Mouse (Mus musculus): ENCODE measurements around the gene Gmpr2. TPM values are rescaled to one million over a fixed set of nuclear protein-coding genes. Genes with fewer than 3 reads are reported as not detected.

Gmpr2 gene
- total RNA-seq (2014; rRNA removed): 13.1 and 14.9 TPM in 2 replicates
- 9.9 and 11.6 TPM in 2 replicates for polyA plus RNA-seq (2012; rRNA removed)

DNA sequence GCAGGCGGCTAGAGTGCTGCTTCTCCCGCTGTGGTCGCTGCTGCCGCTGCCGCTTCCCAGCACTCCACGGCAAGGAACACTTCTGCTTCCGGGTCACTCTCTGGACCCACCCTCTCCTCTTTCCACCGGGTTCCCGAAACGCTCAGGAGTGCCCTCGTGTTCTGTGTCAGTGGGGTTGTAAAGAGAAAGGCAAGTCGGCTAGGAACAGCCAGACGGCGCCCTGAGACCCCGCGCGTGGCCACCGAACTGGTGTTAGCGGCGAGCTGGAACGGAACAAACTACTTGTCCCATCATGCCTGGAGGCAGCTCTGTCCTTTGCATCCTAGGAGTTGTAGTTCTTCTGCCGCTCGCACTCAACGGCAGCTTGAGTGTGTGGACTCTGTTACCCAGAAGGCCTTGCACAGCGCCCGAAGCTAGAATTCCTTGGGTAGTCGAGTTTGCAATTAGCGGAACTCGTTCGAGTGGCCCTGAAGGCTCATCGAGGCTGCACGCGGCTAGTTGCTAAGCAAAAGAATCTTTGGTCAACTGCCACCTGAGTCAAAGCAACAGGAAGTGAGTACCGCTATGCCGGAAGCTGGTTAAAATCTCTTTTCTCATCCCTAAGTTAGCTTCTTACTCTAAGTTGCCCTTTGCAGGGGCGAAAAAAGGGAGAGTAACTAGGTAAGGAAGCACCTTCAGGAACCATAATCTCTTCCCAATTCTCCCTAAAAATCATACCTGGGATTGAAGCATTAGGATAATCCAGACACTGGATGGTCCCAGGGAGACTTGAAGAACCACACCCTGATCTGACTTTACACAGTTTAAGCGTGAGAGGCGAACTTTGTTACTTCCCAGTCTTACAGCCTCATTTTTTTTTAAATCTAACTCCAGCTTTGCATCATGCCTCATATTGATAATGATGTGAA is at the start of gene Gmpr2, which contains the start of gene Nedd8:
Gene Gmpr2 (plus strand): TSS at position 109 of the 908 bp plus-strand sequence.
Gene Nedd8 (minus strand): TSS at position 292 of the 908 bp plus-strand sequence.
- TF ChIP-seq POLR2A (IDR thresholded peaks at IDR 0.05; ENCODE audit: extremely low read depth, insufficient read depth, low read length) (peak; percentile 51; the same call in 1 of the 2 replicates), CTCF (IDR thresholded peaks at IDR 0.05; ENCODE audit: low read depth, low read length) (no peak)
- Histone ChIP-seq H3K4me1 (ENCODE audit: control insufficient read depth, insufficient read depth, low read length) (peaks cover 5% of the 10 kb centered on the region), H3K27me3 (ENCODE audit: control insufficient read depth, insufficient read depth, low read length) (no peaks in the 10 kb centered on the region), H3K27ac (replicated peaks; ENCODE audit: insufficient read depth, low read depth, low read length) (peak within 1 kb of the TSS; percentile 94), H3K36me3 (ENCODE audit: control insufficient read depth, insufficient read depth, low read length) (peaks cover 15% of the 10 kb centered on the region; the same call in 1 of the 2 replicates), H3K79me2 (ENCODE audit: control insufficient read depth, insufficient read depth, low read length) (peaks cover 14% of the 10 kb centered on the region; the same call in 1 of the 2 replicates), H3K4me3 (ENCODE audit: insufficient read depth, low read depth, low read length) (peak within 1 kb of the TSS; percentile 78), H3K9ac (ENCODE audit: low read depth, low read length) (peak within 1 kb of the TSS; percentile 89)
- peak; percentile 99 for DNase-seq (ENCODE audit: extremely low read depth, low read depth, low spot score)
- WGBS: under 1% methylated on average over 38 of the region's 38 CpGs

DNA sequence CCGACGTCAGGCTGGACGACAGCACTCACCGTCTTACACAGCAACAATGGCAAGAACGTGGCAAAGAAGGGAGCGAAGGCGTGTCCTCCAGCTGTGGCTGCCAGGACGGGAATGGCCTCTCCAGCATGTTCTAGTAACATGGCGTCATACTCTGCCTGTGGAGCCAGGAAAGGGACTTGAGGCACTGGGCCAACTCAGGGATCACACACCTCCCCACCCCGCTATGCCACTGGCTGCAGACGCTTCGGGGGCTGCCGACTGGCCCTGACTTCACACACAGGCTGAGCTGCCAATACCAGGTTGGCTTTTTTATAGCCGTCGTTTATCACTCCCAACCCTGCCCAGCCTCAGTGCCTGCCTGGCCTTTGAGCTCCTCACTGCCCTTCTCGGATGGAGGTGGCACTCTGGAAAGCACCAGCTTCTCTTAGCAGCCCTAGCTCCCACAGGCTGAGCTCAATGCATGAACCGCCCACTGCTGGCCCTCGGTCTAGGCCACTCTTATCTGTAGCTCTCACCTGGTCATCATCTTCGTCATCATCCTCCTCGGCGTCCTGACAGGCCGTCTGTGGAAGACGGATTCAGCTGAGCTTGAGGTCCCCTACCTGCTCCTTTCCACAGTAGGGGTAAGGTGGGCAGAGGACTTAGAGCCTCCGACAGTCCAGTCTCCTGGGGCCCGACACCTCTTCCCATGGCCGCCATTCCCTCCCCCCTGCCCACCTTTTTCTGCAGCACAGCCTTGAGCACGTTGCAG is 43.5 kb upstream of the Gmpr2 start:
- Histone ChIP-seq H3K27me3 (ENCODE audit: control insufficient read depth, insufficient read depth, low read length) (no peaks in the 10 kb centered on the region), H3K27ac (replicated peaks; ENCODE audit: insufficient read depth, low read depth, low read length) (no peak overlapping the region), H3K4me1 (ENCODE audit: control insufficient read depth, insufficient read depth, low read length) (no peaks in the 10 kb centered on the region), H3K36me3 (ENCODE audit: control insufficient read depth, insufficient read depth, low read length) (peaks cover 5% of the 10 kb centered on the region; the same call in 1 of the 2 replicates), H3K79me2 (ENCODE audit: control insufficient read depth, insufficient read depth, low read length) (no peaks in the 10 kb centered on the region), H3K4me3 (ENCODE audit: insufficient read depth, low read depth, low read length) (no peak overlapping the region), H3K9ac (ENCODE audit: low read depth, low read length) (no peak overlapping the region)
- DNase-seq (ENCODE audit: extremely low read depth, low read depth, low spot score): no peak
- 94% methylated on average over 27 of the region's 27 CpGs for WGBS
- TF ChIP-seq POLR2A (IDR thresholded peaks at IDR 0.05; ENCODE audit: extremely low read depth, insufficient read depth, low read length) (no peak), CTCF (IDR thresholded peaks at IDR 0.05; ENCODE audit: low read depth, low read length) (no peak)

DNA sequence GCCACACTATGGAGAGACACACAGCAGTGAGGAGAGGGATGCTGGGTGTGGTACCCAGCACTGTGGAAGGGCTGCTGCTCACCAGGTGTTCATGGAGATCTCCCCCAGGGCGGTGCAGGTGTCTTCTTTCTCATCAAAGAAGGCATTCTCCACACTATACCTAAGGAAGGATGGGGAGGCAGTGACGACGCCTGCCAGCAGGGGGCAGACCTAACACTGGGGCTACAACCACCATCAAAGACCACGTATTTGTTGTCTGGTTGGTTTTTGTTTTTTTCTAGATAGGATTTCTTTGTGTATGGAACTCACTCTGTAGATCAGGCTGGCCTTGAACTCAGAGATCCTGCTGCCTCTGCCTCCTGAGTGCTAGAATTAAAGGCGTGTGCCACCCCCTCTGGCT is 42.4 kb upstream of the Gmpr2 start:
- 49% methylated on average over 5 of the region's 5 CpGs for WGBS
- no peak overlapping the region for H3K9ac ChIP-seq (ENCODE audit: low read depth, low read length)
- H3K79me2 ChIP-seq (ENCODE audit: control insufficient read depth, insufficient read depth, low read length): no peaks in the 10 kb centered on the region
- peaks cover 5% of the 10 kb centered on the region; the same call in 1 of the 2 replicates for H3K36me3 ChIP-seq (ENCODE audit: control insufficient read depth, insufficient read depth, low read length)
- no peaks in the 10 kb centered on the region for H3K4me1 ChIP-seq (ENCODE audit: control insufficient read depth, insufficient read depth, low read length)
- no peaks in the 10 kb centered on the region for H3K27me3 ChIP-seq (ENCODE audit: control insufficient read depth, insufficient read depth, low read length)
- TF ChIP-seq POLR2A (IDR thresholded peaks at IDR 0.05; ENCODE audit: extremely low read depth, insufficient read depth, low read length) (no peak), CTCF (IDR thresholded peaks at IDR 0.05; ENCODE audit: low read depth, low read length) (peak; percentile 93)
- H3K4me3 ChIP-seq (ENCODE audit: insufficient read depth, low read depth, low read length): no peak overlapping the region
- no peak overlapping the region for H3K27ac ChIP-seq (replicated peaks; ENCODE audit: insufficient read depth, low read depth, low read length)
- no peak for DNase-seq (ENCODE audit: extremely low read depth, low read depth, low spot score)

DNA sequence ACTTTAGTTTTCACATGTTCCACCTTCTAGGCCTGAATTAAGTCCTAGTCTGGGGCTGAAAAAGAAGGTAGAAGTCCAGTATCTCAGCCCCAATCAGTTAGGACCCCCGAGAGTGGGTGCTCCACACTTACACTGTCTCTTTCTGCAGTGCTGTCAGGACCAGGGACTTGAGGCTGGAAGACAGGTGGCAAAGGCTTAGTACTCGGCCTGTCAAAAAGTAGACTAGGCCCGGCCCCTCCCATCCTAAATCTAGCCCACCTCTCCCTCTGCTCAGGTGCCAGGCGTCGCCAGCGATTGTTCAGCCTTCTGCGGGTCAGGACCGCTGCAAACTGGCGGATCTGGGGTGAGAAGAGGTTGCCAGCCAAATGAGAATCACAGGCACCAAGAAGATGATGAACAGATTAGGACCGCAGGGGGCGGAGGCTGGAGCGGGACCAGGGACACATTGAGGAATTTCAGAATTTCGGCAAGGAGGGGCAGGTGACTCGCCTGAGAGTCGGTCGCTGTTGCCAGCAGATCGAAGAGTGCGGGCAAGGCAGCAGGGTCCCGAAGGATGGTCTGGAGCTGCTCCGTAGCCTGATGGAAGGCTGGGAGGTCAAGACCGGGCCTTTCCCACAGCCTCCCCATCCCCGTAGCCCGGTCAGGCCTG is 36.7 kb upstream of the Gmpr2 start:
- H3K27ac ChIP-seq (replicated peaks; ENCODE audit: insufficient read depth, low read depth, low read length): peak overlapping the region; percentile 21; the same call in 1 of the 2 replicates
- peaks cover 3% of the 10 kb centered on the region; the same call in 1 of the 2 replicates for H3K4me1 ChIP-seq (ENCODE audit: control insufficient read depth, insufficient read depth, low read length)
- TF ChIP-seq POLR2A (IDR thresholded peaks at IDR 0.05; ENCODE audit: extremely low read depth, insufficient read depth, low read length): no peak
- TF ChIP-seq CTCF (IDR thresholded peaks at IDR 0.05; ENCODE audit: low read depth, low read length): no peak
- peaks cover 4% of the 10 kb centered on the region; the same call in 1 of the 2 replicates for H3K36me3 ChIP-seq (ENCODE audit: control insufficient read depth, insufficient read depth, low read length)
- no peaks in the 10 kb centered on the region for H3K27me3 ChIP-seq (ENCODE audit: control insufficient read depth, insufficient read depth, low read length)
- 12% methylated on average over 23 of the region's 23 CpGs for WGBS
- H3K9ac ChIP-seq (ENCODE audit: low read depth, low read length): peak overlapping the region; percentile 84
- peak overlapping the region; percentile 78 for H3K4me3 ChIP-seq (ENCODE audit: insufficient read depth, low read depth, low read length)
- H3K79me2 ChIP-seq (ENCODE audit: control insufficient read depth, insufficient read depth, low read length): 0 out of 2 replicates have a peak, but pooled peaks cover 2% of the 10 kb centered on the region
- DNase-seq (ENCODE audit: extremely low read depth, low read depth, low spot score): peak; percentile 17

DNA sequence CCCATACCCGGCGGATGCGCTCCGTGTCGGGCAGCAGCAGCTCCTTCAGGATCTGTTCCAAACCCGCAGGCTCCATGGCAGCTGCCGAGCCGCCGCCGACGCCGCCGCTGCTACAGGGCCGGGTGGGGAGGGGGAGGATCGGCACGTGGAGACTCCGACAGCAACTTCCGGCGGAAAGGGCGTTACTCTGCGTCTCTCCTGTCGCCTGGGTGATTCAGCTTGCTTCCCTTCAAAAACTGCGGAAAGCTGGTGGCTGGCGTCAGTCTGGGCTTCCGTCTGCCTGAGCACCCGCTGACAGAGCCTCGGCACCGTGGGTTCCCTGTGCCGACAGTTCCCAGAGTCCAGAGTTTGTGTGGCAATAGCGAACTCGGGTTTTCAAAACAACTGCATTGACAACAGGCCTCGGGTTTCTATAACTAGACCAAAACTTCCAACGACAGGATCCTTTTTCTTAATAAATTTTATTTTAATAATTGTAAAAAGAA is 36.2 kb upstream of the Gmpr2 start, which contains the start of gene Ipo4:
Gene Ipo4 (minus strand): TSS at position 435 of the 485 bp plus-strand sequence.
- H3K9ac ChIP-seq (ENCODE audit: low read depth, low read length): peak within 1 kb of the TSS; percentile 84
- no peaks in the 10 kb centered on the region for H3K27me3 ChIP-seq (ENCODE audit: control insufficient read depth, insufficient read depth, low read length)
- peak within 1 kb of the TSS; percentile 78 for H3K4me3 ChIP-seq (ENCODE audit: insufficient read depth, low read depth, low read length)
- H3K4me1 ChIP-seq (ENCODE audit: control insufficient read depth, insufficient read depth, low read length): peaks cover 3% of the 10 kb centered on the region; the same call in 1 of the 2 replicates
- H3K36me3 ChIP-seq (ENCODE audit: control insufficient read depth, insufficient read depth, low read length): peaks cover 7% of the 10 kb centered on the region; the same call in 1 of the 2 replicates
- H3K79me2 ChIP-seq (ENCODE audit: control insufficient read depth, insufficient read depth, low read length): 0 out of 2 replicates have a peak, but pooled peaks cover 2% of the 10 kb centered on the region
- peak; percentile 86 for DNase-seq (ENCODE audit: extremely low read depth, low read depth, low spot score)
- TF ChIP-seq CTCF (IDR thresholded peaks at IDR 0.05; ENCODE audit: low read depth, low read length) (no peak), POLR2A (IDR thresholded peaks at IDR 0.05; ENCODE audit: extremely low read depth, insufficient read depth, low read length) (0 out of 2 replicates have a peak, but pooled peaks have one; percentile 37)
- H3K27ac ChIP-seq (replicated peaks; ENCODE audit: insufficient read depth, low read depth, low read length): peak within 1 kb of the TSS; percentile 21; the same call in 1 of the 2 replicates
- WGBS: 3% methylated on average over 33 of the region's 33 CpGs

Data from liver, adult 2 months (tissue).